Mouse (Mus musculus) heart, adult 10 weeks (tissue): ENCODE data around the gene Hook2. TPM values are rescaled to one million over a fixed set of nuclear protein-coding genes. Genes with fewer than 3 reads are reported as not detected.

ENCODE experiments used
- polyA plus RNA-seq: library from polyadenylated mRNA; stranded (reverse); fragments of 350-450 nt; fragmentation: Illumina TruSeq; extraction: RNeasy Lipid Tissue Mini Kit (QIAGEN cat#74804); gene quantifications from one replicate; pipeline ENCODE4 v1.2.3, GENCODE M21; 2014; ENCODE audit warnings: low read depth, low replicate concordance

The Hook2 gene
- polyA plus RNA-seq = 3.5 TPM

GRCm38 (mm10) chr8:84990349-84990748 is at the start of gene Hook2:
Gene Hook2, plus strand, starts transcription at chr8:84990603.

DNA sequence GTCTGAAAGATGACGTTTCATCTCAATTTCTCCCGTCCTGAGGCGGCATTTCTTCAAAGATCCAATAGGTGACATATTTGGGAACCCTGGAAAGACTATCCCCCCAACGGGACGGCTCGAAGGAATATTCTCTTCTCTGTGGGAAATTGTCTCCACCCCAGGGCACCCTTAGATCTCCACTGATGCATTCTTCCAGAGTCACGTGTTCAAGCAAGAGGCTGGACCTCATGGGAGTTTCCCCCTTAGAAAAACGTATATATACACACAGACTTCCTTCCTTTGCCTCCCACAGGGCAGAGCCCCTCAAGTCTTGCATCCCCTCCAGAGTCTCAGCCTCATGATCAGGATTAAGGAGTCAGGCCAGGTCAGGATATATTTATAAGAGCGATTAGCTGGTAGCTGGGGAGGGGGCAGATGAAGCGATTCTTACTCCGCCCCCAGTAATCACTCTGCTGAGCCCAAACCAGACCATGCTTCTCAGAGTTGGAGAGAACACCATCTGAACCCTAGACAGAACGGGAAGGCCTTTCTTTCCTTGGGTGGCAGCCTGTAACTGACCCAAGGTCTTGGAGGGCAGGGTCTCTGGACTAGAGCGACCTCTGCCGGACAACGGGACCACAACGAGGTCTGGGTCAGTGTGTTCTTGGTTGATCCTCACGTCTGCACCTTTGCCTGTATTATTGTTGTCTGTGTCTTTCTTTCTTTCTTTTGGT is 43.7 kb upstream of the Hook2 start, which contains the start of gene Rtbdn:
Gene Rtbdn, plus strand, starts transcription at position 464 of the 713 bp plus-strand sequence.

DNA sequence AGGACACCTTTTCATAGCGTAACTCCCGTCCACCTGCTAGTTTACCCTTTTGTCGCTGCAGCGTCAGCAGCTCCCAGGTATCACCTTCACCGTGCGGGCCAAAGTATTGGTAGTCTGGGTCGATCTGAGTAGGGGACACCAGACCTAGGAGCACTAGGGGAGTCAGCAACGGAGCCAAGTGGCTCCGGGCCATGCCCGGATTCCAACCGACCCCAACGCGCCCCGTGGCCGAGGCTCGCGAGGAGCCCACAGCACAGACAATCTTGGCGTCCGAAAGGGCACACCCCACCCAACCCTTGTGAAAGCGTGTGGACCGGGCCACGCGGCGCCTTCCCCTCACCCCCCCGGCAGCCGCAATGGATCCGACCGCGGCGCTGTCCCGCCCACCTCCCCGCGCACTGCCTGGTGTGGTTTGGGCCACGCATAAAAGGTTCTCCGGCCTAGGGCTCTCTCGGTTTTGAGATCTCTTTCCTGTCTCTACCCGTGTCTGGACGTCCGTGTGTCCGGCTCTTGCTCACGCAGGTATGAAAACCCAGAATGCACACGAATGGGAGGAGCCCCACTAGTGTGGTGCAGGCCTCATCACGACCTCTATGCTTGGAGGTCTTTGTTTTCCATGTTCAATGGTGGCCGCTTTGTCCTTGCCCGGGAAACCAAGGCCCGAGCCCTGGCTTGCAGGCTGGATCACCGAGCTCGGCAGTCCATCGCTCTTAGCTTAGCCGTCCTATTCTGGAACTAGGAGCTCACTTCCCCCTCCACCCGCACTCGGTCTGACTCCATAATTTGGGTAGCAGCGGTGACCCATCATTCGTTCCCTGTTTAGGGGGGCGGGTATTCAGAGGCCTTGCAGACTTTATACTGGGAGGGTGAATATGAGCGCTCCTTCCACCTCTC is 20.9 kb upstream of the Hook2 start, which contains the start of the genes Gm49661, Prdx2 and Rnaseh2a:
Gene Gm49661, minus strand, starts transcription at position 193 of the 894 bp plus-strand sequence.
Gene Prdx2, plus strand, starts transcription at position 347 of the 894 bp plus-strand sequence.
Gene Rnaseh2a, minus strand, starts transcription at position 527 of the 894 bp plus-strand sequence.

GRCm38 (mm10) chr8:84978248-84978940 is 12.0 kb upstream of the Hook2 start, which contains the start of gene Junb:
Gene Junb, minus strand, starts transcription at chr8:84978718.

DNA sequence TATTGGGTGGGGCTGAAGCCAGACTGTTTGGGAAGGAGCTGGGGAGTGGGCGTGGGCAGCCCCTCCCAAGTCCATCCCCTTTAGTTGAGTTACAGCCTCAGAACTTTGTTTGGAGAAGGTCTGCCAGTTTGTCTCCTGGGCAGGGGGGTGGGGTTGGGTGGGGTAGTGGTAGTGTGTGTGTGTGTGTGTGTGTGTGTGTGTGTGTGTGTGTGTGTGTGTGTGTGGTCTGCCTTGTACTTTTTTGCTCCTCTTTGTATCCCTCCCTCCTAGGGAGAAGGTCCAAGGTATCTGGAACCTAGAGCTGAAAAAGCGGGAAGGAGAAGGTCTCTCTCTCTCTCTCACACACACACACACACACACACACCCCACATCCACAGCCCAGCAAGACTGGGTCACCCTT is 24.0 kb downstream of the Hook2 start, which contains the start of gene Best2:
Gene Best2, minus strand, starts transcription at position 101 of the 400 bp plus-strand sequence.

GRCm38 (mm10) chr8:85025098-85025932 is 34.9 kb downstream of the Hook2 start, which contains the start of gene Asna1:
Gene Asna1, minus strand, starts transcription at chr8:85025281.

GRCm38 (mm10) chr8:85026670-85027515 is 36.5 kb downstream of the Hook2 start, which contains the start of gene Trir:
Gene Trir, plus strand, starts transcription at chr8:85026823.

GRCm38 (mm10) chr8:85036718-85037365 is 46.4 kb downstream of the Hook2 start, which contains the start of gene Tnpo2:
Gene Tnpo2, plus strand, starts transcription at chr8:85036915.

Other genes with a start within 250 kb of the Hook2 start
- 84.9 TPM for gene Nfix, start 190.3 kb upstream of the Hook2 start, polyA plus RNA-seq
- gene Dand5, start 167.8 kb upstream of the Hook2 start, polyA plus RNA-seq = 14.0 TPM
- gene Gadd45gip1, start 159.1 kb upstream of the Hook2 start, polyA plus RNA-seq = 28.8 TPM
- gene Rad23a, start 149.9 kb upstream of the Hook2 start, polyA plus RNA-seq = 101 TPM
- 330 TPM for gene Calr, start 143.7 kb upstream of the Hook2 start, polyA plus RNA-seq
- gene Farsa, start 133.6 kb upstream of the Hook2 start, polyA plus RNA-seq = 26.7 TPM
- gene Syce2, start 118.5 kb upstream of the Hook2 start, polyA plus RNA-seq = 0.92 TPM
- 84.6 TPM for gene Gcdh, start 96.7 kb upstream of the Hook2 start, polyA plus RNA-seq
- 0.29 TPM for gene Klf1, start 88.7 kb upstream of the Hook2 start, polyA plus RNA-seq
- gene Dnase2a, start 82.0 kb upstream of the Hook2 start, polyA plus RNA-seq = 9.4 TPM
- 0.13 TPM for gene Mast1, start 53.2 kb upstream of the Hook2 start, polyA plus RNA-seq
- not detected for gene Rtbdn, start 43.6 kb upstream of the Hook2 start, polyA plus RNA-seq
- gene Gm49661, start 21.2 kb upstream of the Hook2 start, polyA plus RNA-seq = not detected
- gene Prdx2, start 21.0 kb upstream of the Hook2 start, polyA plus RNA-seq = 451 TPM
- gene Rnaseh2a, start 20.8 kb upstream of the Hook2 start, polyA plus RNA-seq = 30.6 TPM
- gene Junb, start 11.9 kb upstream of the Hook2 start, polyA plus RNA-seq = 16.7 TPM
- gene Best2, start 23.9 kb downstream of the Hook2 start, polyA plus RNA-seq = not detected
- gene Asna1, start 34.7 kb downstream of the Hook2 start, polyA plus RNA-seq = 85.3 TPM
- 63.4 TPM for gene Trir, start 36.2 kb downstream of the Hook2 start, polyA plus RNA-seq
- 18.9 TPM for gene Tnpo2, start 46.3 kb downstream of the Hook2 start, polyA plus RNA-seq
- 4.0 TPM for gene Fbxw9, start 69.5 kb downstream of the Hook2 start, polyA plus RNA-seq
- not detected for gene Gm5741, start 77.4 kb downstream of the Hook2 start, polyA plus RNA-seq
- gene Dhps, start 81.2 kb downstream of the Hook2 start, polyA plus RNA-seq = 30.4 TPM
- gene Wdr83os, start 90.1 kb downstream of the Hook2 start, polyA plus RNA-seq = 54.9 TPM
- 42.4 TPM for gene Wdr83, start 90.7 kb downstream of the Hook2 start, polyA plus RNA-seq
- 28.3 TPM for gene Man2b1, start 92.7 kb downstream of the Hook2 start, polyA plus RNA-seq
- gene Zfp791, start 132.5 kb downstream of the Hook2 start, polyA plus RNA-seq = 2.2 TPM
- gene Cks1brt, start 161.3 kb downstream of the Hook2 start, polyA plus RNA-seq = not detected
- gene Olfr371, start 235.4 kb downstream of the Hook2 start, polyA plus RNA-seq = not detected